Mouse (Mus musculus) neural tube, embryonic 11.5 days (tissue): ENCODE measurements around the gene Cx3cr1. TPM values are rescaled to one million over a fixed set of nuclear protein-coding genes. Genes with fewer than 3 reads are reported as not detected.

Experiments
- ATAC-seq: fragments of 200-750 bp; cut with Nextera tagmentation; 2 replicates; pipeline ENCODE4 v1.8.0; 2017; ENCODE audit warnings: moderate number of reproducible peaks, mild to moderate bottlenecking, moderate TSS enrichment, moderate library complexity; ENCODE audit not compliant: insufficient read depth, low FRiP score, low TSS enrichment
- DNase-seq: peaks from one replicate; pipeline ENCODE4 v3.0.0-alpha.2; 2015; ENCODE audit warnings: low spot score
- H3K27ac ChIP-seq: fragments of 300-500 bp; sonication (generic); 2 replicates; pipeline ENCODE4 v1.5.1; 2014; ENCODE audit warnings: low read depth, mild to moderate bottlenecking, low read length
- H3K27me3 ChIP-seq: fragments of 300-500 bp; sonication (generic); 2 replicates; pipeline ENCODE4 v1.6.1; 2014; ENCODE audit warnings: mild to moderate bottlenecking, low read length, mixed read lengths; ENCODE audit not compliant: control insufficient read depth, insufficient read depth
- H3K36me3 ChIP-seq: fragments of 300-500 bp; sonication (generic); 2 replicates; pipeline ENCODE4 v1.6.1; 2014; ENCODE audit warnings: mild to moderate bottlenecking, low read length, moderate library complexity, mixed read lengths; ENCODE audit not compliant: control insufficient read depth, insufficient read depth
- H3K4me1 ChIP-seq: fragments of 300-500 bp; sonication (generic); 2 replicates; pipeline ENCODE4 v1.6.1; 2014; ENCODE audit warnings: low read length, mixed read lengths; ENCODE audit not compliant: control insufficient read depth, insufficient read depth
- H3K4me2 ChIP-seq: fragments of 300-500 bp; sonication (generic); 2 replicates; pipeline ENCODE4 v1.6.1; 2014; ENCODE audit warnings: low read depth, mild to moderate bottlenecking, moderate library complexity
- H3K4me3 ChIP-seq: fragments of 300-500 bp; sonication (generic); 2 replicates; pipeline ENCODE4 v1.5.1; 2014; ENCODE audit warnings: low read depth, low read length
- H3K9ac ChIP-seq: fragments of 300-500 bp; sonication (generic); 2 replicates; pipeline ENCODE4 v1.6.1; 2014; ENCODE audit warnings: mild to moderate bottlenecking, low read length
- H3K9me3 ChIP-seq: fragments of 300-500 bp; sonication (generic); 2 replicates; pipeline ENCODE4 v1.6.1; 2016; ENCODE audit warnings: low read length; ENCODE audit not compliant: control insufficient read depth
- WGBS: fragments of 180-500 bp; shearing (Covaris S2); extraction: QIAGEN DNeasy Blood & Tissue Kit; methylation state at CpG from one replicate; pipeline ENCODE4 v1.1.7; 2014; 5-methylcytosine and 5-hydroxymethylcytosine counted together
- polyA plus RNA-seq: library from polyadenylated mRNA; unstranded; fragments of >200 nt; fragmentation: Nextera tagmentation; extraction: Ambion mirVana; gene quantifications from 2 replicates; pipeline ENCODE4 v1.2.1, GENCODE M21; 2014

Gene Cx3cr1
- polyA plus RNA-seq, 1 experiment from 2014 or later = 2.9 TPM

DNA sequence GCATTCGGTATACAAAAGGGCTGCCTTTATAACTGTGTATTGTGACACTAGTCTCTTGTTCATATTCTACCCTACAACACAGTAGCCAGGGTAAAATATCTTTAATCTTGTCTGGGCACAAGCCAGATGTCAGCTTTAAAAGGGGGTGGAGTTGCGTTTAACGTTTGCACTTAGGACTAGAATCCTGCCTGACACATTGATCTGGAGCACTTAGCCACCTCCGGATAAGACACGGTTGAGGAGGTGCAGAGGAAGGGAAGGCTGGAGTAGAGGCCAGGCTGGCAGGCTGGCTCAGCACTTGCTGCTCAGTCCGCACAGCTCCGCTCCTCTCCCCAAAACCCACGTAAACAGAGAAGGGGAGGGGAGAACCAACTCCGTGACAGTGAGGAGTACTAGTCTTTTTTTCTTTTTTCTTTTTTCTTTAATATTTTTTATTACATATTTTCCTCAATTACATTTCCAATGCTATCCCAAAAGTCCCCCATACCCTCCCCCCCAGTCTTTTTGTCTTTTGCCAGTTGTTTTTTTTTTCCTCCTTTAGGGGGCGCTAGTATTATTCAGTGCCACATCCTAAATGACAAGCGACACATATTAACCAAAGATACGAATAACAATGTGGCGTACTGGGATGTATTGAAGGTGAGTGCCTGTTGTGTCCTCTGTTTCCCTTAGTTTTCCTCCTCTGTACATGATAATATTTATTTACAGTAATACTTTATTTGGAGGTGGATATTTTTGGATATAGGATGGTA, 156.4 kb downstream of the Cx3cr1 start:
- no peaks in the 10 kb centered on the region for H3K9me3 ChIP-seq
- H3K36me3 ChIP-seq = peaks cover 9% of the 10 kb centered on the region
- H3K4me2 ChIP-seq = no peak overlapping the region
- H3K27ac ChIP-seq = no peak overlapping the region
- ATAC-seq (no peak), DNase-seq (no peak)
- H3K4me3 ChIP-seq = no peak overlapping the region
- no peaks in the 10 kb centered on the region for H3K4me1 ChIP-seq
- H3K27me3 ChIP-seq = no peaks in the 10 kb centered on the region
- H3K9ac ChIP-seq = no peak overlapping the region
- WGBS = 82% methylated on average over 13 of the region's 13 CpGs

DNA sequence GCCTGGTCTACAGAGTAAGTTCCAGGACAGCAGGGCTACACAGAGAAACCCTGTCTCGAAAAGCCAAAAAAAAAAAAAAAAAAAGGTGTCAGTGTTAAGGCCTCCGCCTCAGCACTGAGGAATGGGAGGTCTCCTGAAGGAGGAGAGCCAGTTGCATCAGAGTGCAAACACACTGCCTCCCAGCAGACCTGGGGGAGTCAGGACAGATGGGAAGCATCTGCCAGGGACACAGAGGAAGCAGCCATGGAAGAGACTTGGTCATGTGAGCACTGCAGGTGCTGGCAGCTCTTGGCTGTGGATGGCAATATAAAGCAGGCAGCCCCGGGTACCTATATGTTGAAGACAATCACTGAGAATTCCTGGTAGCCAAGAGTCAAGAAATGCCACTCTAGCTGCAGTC, 159.7 kb downstream of the Cx3cr1 start:
- no peaks in the 10 kb centered on the region for H3K27me3 ChIP-seq
- H3K4me2 ChIP-seq = no peak overlapping the region
- H3K4me1 ChIP-seq = no peaks in the 10 kb centered on the region
- peaks cover 4% of the 10 kb centered on the region for H3K36me3 ChIP-seq
- H3K9me3 ChIP-seq = no peaks in the 10 kb centered on the region
- H3K27ac ChIP-seq = no peak overlapping the region
- H3K4me3 ChIP-seq = no peak overlapping the region
- no peak overlapping the region for H3K9ac ChIP-seq
- DNase-seq = no peak
- no peak for ATAC-seq
- 93% methylated on average over 3 of the region's 3 CpGs for WGBS

- no peaks in the 10 kb centered on the region for H3K4me1 ChIP-seq
- no peaks in the 10 kb centered on the region for H3K27me3 ChIP-seq
- ATAC-seq = no peak
- H3K4me3 ChIP-seq = no peak overlapping the region
- no peak overlapping the region for H3K9ac ChIP-seq
- H3K4me2 ChIP-seq = no peak overlapping the region
- H3K27ac ChIP-seq = no peak overlapping the region
- 90% methylated on average over 3 of the region's 3 CpGs for WGBS
- H3K9me3 ChIP-seq = no peaks in the 10 kb centered on the region
- peaks cover 4% of the 10 kb centered on the region for H3K36me3 ChIP-seq
- DNase-seq = no peak
These were observed 161.0 kb downstream of the Cx3cr1 start for GRCm38 (mm10) chr9:119908708-119909107.

GRCm38 (mm10) chr9:119902410-119903151, 167.1 kb downstream of the Cx3cr1 start:
- no peak for ATAC-seq
- Histone ChIP-seq H3K9me3 (no peaks in the 10 kb centered on the region), H3K27me3 (no peaks in the 10 kb centered on the region), H3K4me1 (no peaks in the 10 kb centered on the region), H3K36me3 (no peaks in the 10 kb centered on the region; the same call in 1 of the 2 replicates), H3K4me3 (no peak overlapping the region), H3K4me2 (no peak overlapping the region), H3K27ac (no peak overlapping the region), H3K9ac (no peak overlapping the region)
- 85% methylated on average over 12 of the region's 12 CpGs for WGBS
- DNase-seq = no peak

DNA sequence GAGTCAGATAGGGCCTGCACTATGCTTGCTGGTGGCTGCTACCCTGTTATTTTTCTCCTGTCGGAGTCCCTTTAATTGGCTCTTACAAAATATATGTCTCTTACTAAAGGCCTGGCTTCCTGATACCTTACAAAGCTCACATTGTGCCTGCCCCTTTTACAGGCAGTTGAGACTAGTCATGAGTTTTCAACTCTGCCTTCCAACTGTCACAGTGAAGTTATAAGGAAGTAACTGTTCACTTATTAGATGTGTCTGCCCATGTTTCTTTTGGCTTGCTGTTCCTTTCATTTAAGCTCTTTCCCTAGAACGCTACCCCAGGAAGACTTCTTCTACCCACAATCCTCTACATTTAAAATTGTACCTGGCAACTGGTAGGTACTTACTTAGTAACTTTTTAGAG, 170.2 kb downstream of the Cx3cr1 start:
- WGBS = 87% methylated on average over 2 of the region's 2 CpGs
- H3K27me3 ChIP-seq = no peaks in the 10 kb centered on the region
- H3K4me3 ChIP-seq = no peak overlapping the region
- H3K9ac ChIP-seq = no peak overlapping the region
- no peak overlapping the region for H3K27ac ChIP-seq
- no peaks in the 10 kb centered on the region; the same call in 1 of the 2 replicates for H3K36me3 ChIP-seq
- H3K4me1 ChIP-seq = peaks cover 7% of the 10 kb centered on the region
- no peaks in the 10 kb centered on the region for H3K9me3 ChIP-seq
- no peak for DNase-seq
- no peak for ATAC-seq
- no peak overlapping the region for H3K4me2 ChIP-seq

GRCm38 (mm10) chr9:119895040-119895721, 174.5 kb downstream of the Cx3cr1 start:
- ATAC-seq (peak; percentile 80), DNase-seq (peak; percentile 29)
- WGBS = 1% methylated on average over 58 of the region's 71 CpGs
- H3K9me3 ChIP-seq = no peaks in the 10 kb centered on the region
- H3K4me1 ChIP-seq = peaks cover 7% of the 10 kb centered on the region
- peak overlapping the region; percentile 81 for H3K9ac ChIP-seq
- H3K27me3 ChIP-seq = no peaks in the 10 kb centered on the region
- peak overlapping the region; percentile 94 for H3K4me3 ChIP-seq
- peak overlapping the region; percentile 66 for H3K4me2 ChIP-seq
- no peak overlapping the region for H3K27ac ChIP-seq
- no peaks in the 10 kb centered on the region for H3K36me3 ChIP-seq

GRCm38 (mm10) chr9:119894339-119895009, 175.2 kb downstream of the Cx3cr1 start, which contains the start of gene Wdr48:
Wdr48 (plus strand) TSS chr9:119894878.
- DNase-seq (peak; percentile 97), ATAC-seq (peak; percentile 99)
- H3K27me3 ChIP-seq = no peaks in the 10 kb centered on the region
- WGBS = 4% methylated on average over 34 of the region's 34 CpGs
- H3K4me2 ChIP-seq = peak within 1 kb of the TSS; percentile 66
- no peaks in the 10 kb centered on the region for H3K36me3 ChIP-seq
- peak within 1 kb of the TSS; percentile 94 for H3K4me3 ChIP-seq
- no peak within 1 kb of the TSS for H3K27ac ChIP-seq
- peak within 1 kb of the TSS; percentile 81 for H3K9ac ChIP-seq
- no peaks in the 10 kb centered on the region for H3K9me3 ChIP-seq
- peaks cover 7% of the 10 kb centered on the region for H3K4me1 ChIP-seq

GRCm38 (mm10) chr9:119893881-119894280, 175.8 kb downstream of the Cx3cr1 start:
- Histone ChIP-seq H3K27ac (no peak overlapping the region), H3K4me3 (no peak overlapping the region), H3K9ac (no peak overlapping the region), H3K27me3 (no peaks in the 10 kb centered on the region), H3K9me3 (no peaks in the 10 kb centered on the region), H3K4me2 (no peak overlapping the region; the same call in 1 of the 2 replicates), H3K36me3 (no peaks in the 10 kb centered on the region), H3K4me1 (peaks cover 7% of the 10 kb centered on the region)
- DNase-seq (no peak), ATAC-seq (no peak)
- WGBS = 83% methylated on average over 5 of the region's 5 CpGs
